Mouse (Mus musculus): ENCODE measurements at regions not wholly inside any gene's neighbourhood (a gene's known extent, or its start where the extent isn't known, plus 50 kb on each side); places are given as distances from the start of the nearest gene placed in this dataset.

- Histone ChIP-seq H3K79me2 (replicated peaks; ENCODE audit: control insufficient read depth, extremely low read depth, insufficient read depth, poor library complexity, severe bottlenecking) (no peaks in the 10 kb centered on the region), H3K9me3 (replicated peaks; ENCODE audit: low read length) (peaks cover 3% of the 10 kb centered on the region), H3K4me2 (ENCODE audit: insufficient read depth, low read depth, poor library complexity, severe bottlenecking) (peak overlapping the region; percentile 75; the same call in 1 of the 2 replicates), H3K27me3 (replicated peaks) (no peaks in the 10 kb centered on the region), H3K27ac (ENCODE audit: insufficient read depth, low read depth) (peak overlapping the region; percentile 33), H3K36me3 (replicated peaks in 1 of 2; ENCODE audit: control insufficient read depth in 1 of 2, insufficient read depth in 1 of 2, low read length in 1 of 2) (peaks cover 2 to 3% of the 10 kb centered on the region in 2 experiments), H3K9ac (ENCODE audit: insufficient read depth, low read depth) (peak overlapping the region; percentile 64), H3K4me1 (ENCODE audit: control insufficient read depth in 1 of 2, insufficient read depth in 2 of 2) (peaks cover 0 to 3% of the 10 kb centered on the region in 2 experiments; a peak in 2 of 4 replicates), H3K4me3 (replicated peaks in 1 of 3; ENCODE audit: low read depth in 2 of 3, low read length in 2 of 3, poor library complexity in 1 of 3) (peak overlapping the region; percentile 67 to 80 (median 70))
- in situ Hi-C loops (cut with MboI; ENCODE audit: low pct_ligation_motif_present, low pct_unique_long_range_greater_than_20kb, low sequenced_read_pairs), result no loop called here
- dilution Hi-C loops (cut with MboI; ENCODE audit: extremely low pct_ligation_motif_present, extremely low pct_unique_long_range_greater_than_20kb, low sequenced_read_pairs), result no loop called here
- DNase-seq (ENCODE audit: extremely low read depth), result peak; percentile 96
- no peak for TF ChIP-seq POLR2AphosphoS2 (IDR thresholded peaks at IDR 0.05; ENCODE audit: low read depth, low read length)
- TF ChIP-seq MXI1 (IDR thresholded peaks at IDR 0.05; ENCODE audit: low read depth, low read length), result peak; percentile 93
- no peak for TF ChIP-seq PAX5 (IDR thresholded peaks at IDR 0.05; ENCODE audit: low read length)
- 0 out of 2 replicates have a peak, but pooled peaks have one; percentile 18 for TF ChIP-seq MAZ (IDR thresholded peaks at IDR 0.05; ENCODE audit: low read depth, low read length)
- no peak for TF ChIP-seq TBP (conservative IDR thresholded peaks at IDR 0.05; ENCODE audit: low read depth, low read length)
- TF ChIP-seq MAX (IDR thresholded peaks at IDR 0.05; ENCODE audit: low read length), result peak; percentile 41; the same call in 1 of the 2 replicates
- peak; percentile 76; the same call in 1 of the 2 replicates for TF ChIP-seq BHLHE40 (IDR thresholded peaks at IDR 0.05; ENCODE audit: low read depth, low read length)
- 0 out of 2 replicates have a peak, but pooled peaks have one; percentile 23 for TF ChIP-seq ETS1 (conservative IDR thresholded peaks at IDR 0.05; ENCODE audit: low read depth, low read length)
- peak; percentile 56 for TF ChIP-seq USF1 (IDR thresholded peaks at IDR 0.05; ENCODE audit: low read depth, low read length)
- TF ChIP-seq MYC (IDR thresholded peaks at IDR 0.05; ENCODE audit: low read depth, low read length), result peak; percentile 86
- no peak for TF ChIP-seq NELFE (IDR thresholded peaks at IDR 0.05; ENCODE audit: low read depth, low read length)
- TF ChIP-seq TCF12 (IDR thresholded peaks at IDR 0.05; ENCODE audit: low read depth, low read length), result 0 out of 2 replicates have a peak, but pooled peaks have one; percentile 51
- no peak for TF ChIP-seq MAFK (IDR thresholded peaks at IDR 0.05; ENCODE audit: insufficient replicate concordance, low read length)
- TF ChIP-seq POLR2A (IDR thresholded peaks at IDR 0.05; ENCODE audit: low read depth, low read length), result no peak
- TF ChIP-seq ZKSCAN1 (IDR thresholded peaks at IDR 0.05; ENCODE audit: borderline replicate concordance, low read depth, low read length), result no peak
- TF ChIP-seq USF2 (conservative IDR thresholded peaks at IDR 0.05; ENCODE audit: low read depth, low read length), result no peak
- peak; percentile 82 for TF ChIP-seq HCFC1 (IDR thresholded peaks at IDR 0.05; ENCODE audit: low read depth, low read length)
- peak; percentile 71; the same call in 1 of the 2 replicates for TF ChIP-seq SIN3A (IDR thresholded peaks at IDR 0.05; ENCODE audit: low read length)
- no peak for TF ChIP-seq RCOR1 (conservative IDR thresholded peaks at IDR 0.05; ENCODE audit: low read depth, low read length)
- TF ChIP-seq EP300 (IDR thresholded peaks at IDR 0.05; ENCODE audit: low read length), result no peak
- TF ChIP-seq ELF1 (IDR thresholded peaks at IDR 0.05; ENCODE audit: low read depth, low read length), result peak; percentile 60
- TF ChIP-seq NRF1 (IDR thresholded peaks at IDR 0.05; ENCODE audit: low read depth, low read length), result no peak; the same call in 1 of the 2 replicates
- TF ChIP-seq JUND (conservative IDR thresholded peaks at IDR 0.05; ENCODE audit: low read depth, low read length), result no peak
- TF ChIP-seq MEF2A (IDR thresholded peaks at IDR 0.05; ENCODE audit: borderline replicate concordance, low read depth, low read length), result peak; percentile 45; the same call in 1 of the 2 replicates
- no peak for TF ChIP-seq UBTF (IDR thresholded peaks at IDR 0.05; ENCODE audit: low read depth, low read length)
- TF ChIP-seq ZMIZ1 (IDR thresholded peaks at IDR 0.05; ENCODE audit: low read depth, low read length), result no peak
- no peak for TF ChIP-seq ZC3H11A (IDR thresholded peaks at IDR 0.05; ENCODE audit: low read depth, low read length)
- TF ChIP-seq CHD1 (IDR thresholded peaks at IDR 0.05; ENCODE audit: low read depth, low read length), result no peak
- peak in 1 of 2 experiments; percentile 68; a peak in 2 of 4 replicates for TF ChIP-seq CTCF (conservative IDR thresholded peaks at IDR 0.05 in 1 of 2, IDR thresholded peaks at IDR 0.05 in 1 of 2; ENCODE audit: low read depth in 2 of 2, low read length in 2 of 2)
- peak; percentile 75; the same call in 1 of the 2 replicates for TF ChIP-seq KAT2A (IDR thresholded peaks at IDR 0.05; ENCODE audit: insufficient replicate concordance, low read length)
- peak; percentile 80 for TF ChIP-seq ZNF384 (IDR thresholded peaks at IDR 0.05; ENCODE audit: low read depth, low read length)
- TF ChIP-seq CHD2 (IDR thresholded peaks at IDR 0.05; ENCODE audit: low read length), result peak; percentile 97
- no peak for TF ChIP-seq GABPA (IDR thresholded peaks at IDR 0.05; ENCODE audit: insufficient replicate concordance, low read depth, low read length)
- TF ChIP-seq E2F4 (IDR thresholded peaks at IDR 0.05; ENCODE audit: insufficient replicate concordance, low read depth, low read length), result no peak
- peak; percentile 19; the same call in 1 of the 2 replicates for TF ChIP-seq SMC3 (IDR thresholded peaks at IDR 0.05; ENCODE audit: low read depth, low read length)
- no peak for TF ChIP-seq JUN (IDR thresholded peaks at IDR 0.05; ENCODE audit: insufficient read depth, low read depth, low read length)
- peak; percentile 23 for TF ChIP-seq RAD21 (IDR thresholded peaks at IDR 0.05; ENCODE audit: low read depth, low read length)
- peak; percentile 25 for TF ChIP-seq IRF4 (IDR thresholded peaks at IDR 0.05; ENCODE audit: low read depth, low read length)
Observed at GRCm38 (mm10) chr1:7397807-7398446, 2590.2 kb downstream of the Gm37988 start.
